Mouse (Mus musculus) forelimb bud, embryonic 11.5 days (tissue): ENCODE data around the gene Slc29a2.

ENCODE experiments used
- DNase-seq: peaks from one replicate; pipeline ENCODE4 v3.0.0-alpha.2; 2012; ENCODE audit warnings: low read depth, low spot score

Slc29a2 gene

GRCm38 (mm10) chr19:5032686-5033085, 9.0 kb downstream of the Slc29a2 start:
- no peak for DNase-seq

- no peak for DNase-seq
Observed at GRCm38 (mm10) chr19:5036577-5036976, 12.9 kb downstream of the Slc29a2 start.

- DNase-seq, result peak; percentile 91
Observed at GRCm38 (mm10) chr19:5037678-5038571, 14.3 kb downstream of the Slc29a2 start.

- peak; percentile 91 for DNase-seq
Observed at GRCm38 (mm10) chr19:5038709-5039156, 15.1 kb downstream of the Slc29a2 start, which contains the start of the genes B4gat1 and AC124502.3. TSS of gene B4gat1 (plus strand) at chr19:5038826. TSS of gene AC124502.3 (plus strand) at chr19:5038891.

GRCm38 (mm10) chr19:5039301-5040114, 15.8 kb downstream of the Slc29a2 start:
- no peak for DNase-seq

GRCm38 (mm10) chr19:5040862-5041523, 17.3 kb downstream of the Slc29a2 start, which contains the start of gene Brms1:
TSS of gene Brms1 (plus strand) at chr19:5041354.
- peak; percentile 95 for DNase-seq

- DNase-seq, result no peak
Observed at GRCm38 (mm10) chr19:5041588-5041987, 17.9 kb downstream of the Slc29a2 start.

- DNase-seq, result no peak
Observed at GRCm38 (mm10) chr19:5045531-5045930, 21.9 kb downstream of the Slc29a2 start.

GRCm38 (mm10) chr19:5048138-5049056, 24.7 kb downstream of the Slc29a2 start:
- DNase-seq, result no peak

GRCm38 (mm10) chr19:5049325-5049724, 25.7 kb downstream of the Slc29a2 start:
- no peak for DNase-seq

- no peak for DNase-seq
Observed at GRCm38 (mm10) chr19:5050047-5050905, 26.6 kb downstream of the Slc29a2 start, which contains the start of gene Rin1. TSS of gene Rin1 (plus strand) at chr19:5050481.

- DNase-seq, result no peak
Observed at GRCm38 (mm10) chr19:5051031-5051430, 27.4 kb downstream of the Slc29a2 start.

GRCm38 (mm10) chr19:5051515-5051914, 27.9 kb downstream of the Slc29a2 start:
- DNase-seq, result no peak

GRCm38 (mm10) chr19:5052166-5052822, 28.6 kb downstream of the Slc29a2 start:
- no peak for DNase-seq

GRCm38 (mm10) chr19:5052853-5053252, 29.2 kb downstream of the Slc29a2 start:
- DNase-seq, result no peak

- DNase-seq, result peak; percentile 60
Observed at GRCm38 (mm10) chr19:5053909-5054308, 30.2 kb downstream of the Slc29a2 start.

GRCm38 (mm10) chr19:5056251-5056650, 32.6 kb downstream of the Slc29a2 start:
- DNase-seq, result peak; percentile 82

GRCm38 (mm10) chr19:5057876-5058775, 34.5 kb downstream of the Slc29a2 start:
- no peak for DNase-seq
